In the genomic region with DNA sequence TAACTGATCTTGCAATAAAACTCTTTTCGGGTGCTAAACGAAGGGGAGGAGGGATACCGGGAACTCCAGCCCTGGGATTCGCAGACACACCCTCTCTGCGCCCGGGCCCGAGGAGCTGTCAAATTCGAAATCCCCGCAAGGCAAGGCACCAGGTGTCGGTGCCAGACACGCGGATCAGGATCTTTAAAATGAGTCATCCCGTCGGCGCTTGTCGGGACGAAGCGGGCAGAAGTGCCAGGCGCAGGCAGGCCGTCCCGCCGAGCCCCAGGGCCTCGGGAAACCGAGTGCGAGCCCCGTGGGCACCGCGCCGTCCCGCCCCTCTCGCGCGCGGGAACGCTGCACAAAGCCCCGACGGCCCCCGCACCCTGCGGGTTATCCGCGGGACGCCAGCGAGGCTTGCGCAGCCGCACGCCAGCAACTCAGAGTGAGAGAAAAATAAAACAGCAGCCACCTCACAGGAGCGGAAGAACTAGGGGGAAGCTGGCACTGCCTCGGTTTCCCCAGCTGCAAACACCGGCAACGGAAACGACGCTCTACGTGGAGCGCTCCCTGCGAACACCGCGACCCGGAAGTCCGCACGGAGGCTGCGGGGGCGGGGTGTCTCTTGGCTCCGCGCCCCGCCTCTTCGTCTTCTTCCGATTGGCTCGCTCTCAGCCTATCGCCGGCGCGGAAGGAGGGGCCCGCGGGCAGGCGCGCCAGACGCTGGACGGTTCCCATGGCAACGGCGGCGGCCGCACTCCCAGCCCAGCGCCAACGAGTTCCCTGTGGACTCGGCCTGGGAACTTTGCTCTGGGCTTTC, we compare ENCODE assay signal across 8 mouse cellular contexts. TPM values are rescaled to one million over a fixed set of nuclear protein-coding genes. Genes with fewer than 3 reads are reported as not detected.
A peak's percentile ranks its signal among the peaks of the same experiment; 100 is the strongest.
DNase-seq lines count a peak whose midpoint lies in the region; ATAC-seq lines count a peak whose summit lies in the region.

A gene (minus strand): TSS at position 588 of the 799 bp plus-strand sequence.

- H3K27ac ChIP-seq in lung, embryonic 16.5 days (ENCODE audit: low read length): peak within 1 kb of the TSS; percentile 39

- peak within 1 kb of the TSS; percentile 79 for H3K9ac ChIP-seq in lung, embryonic 16.5 days (ENCODE audit: low read length)

- peak within 1 kb of the TSS; percentile 75 for H3K4me2 ChIP-seq in lung, embryonic 16.5 days (ENCODE audit: low read depth, low read length)

- peaks cover 3% of the 10 kb centered on the region; the same call in 1 of the 2 replicates for H3K36me3 ChIP-seq in lung, embryonic 16.5 days (ENCODE audit: control insufficient read depth, insufficient read depth, low read length)

- 0 out of 2 replicates have a peak, but pooled peaks cover 2% of the 10 kb centered on the region for H3K4me1 ChIP-seq in lung, embryonic 16.5 days (replicated peaks; ENCODE audit: control insufficient read depth, insufficient read depth, low read length)

- ATAC-seq in hematopoietic stem cell, adult 5-6 weeks (replicated peaks in 1 of 2; ENCODE audit: insufficient read depth in 1 of 2, low FRiP score in 2 of 2, low TSS enrichment in 1 of 2, low read depth in 1 of 2, poor library complexity in 2 of 2, severe bottlenecking in 2 of 2): peak; percentile 96 to 99
- peak; percentile 99 for ATAC-seq in lung, embryonic 16.5 days (ENCODE audit: low read depth)

- peak; percentile 77 for DNase-seq in MEL-GATA-1-ER (ENCODE audit: extremely low read depth, low read depth)
- peak; percentile 96 for DNase-seq in cerebellum, adult 8-10 months
- DNase-seq in forelimb bud, embryonic 11.5 days (ENCODE audit: low read depth, low spot score): peak; percentile 93
- DNase-seq in layer of hippocampus, adult 9-10 months (ENCODE audit: low spot score): peak; percentile 87
- peak; percentile 93 for DNase-seq in ovary, postnatal 10 days (ENCODE audit: low spot score)
- peak; percentile 92 to 97 for DNase-seq in thymus, postnatal 10 days (ENCODE audit: low spot score in 2 of 2)

- peak within 1 kb of the TSS; percentile 78 for H3K4me3 ChIP-seq in lung, embryonic 16.5 days (ENCODE audit: low read length)

- H3K9me3 ChIP-seq in lung, embryonic 16.5 days (ENCODE audit: control insufficient read depth, low read length): no peaks in the 10 kb centered on the region

- H3K27me3 ChIP-seq in lung, embryonic 16.5 days (ENCODE audit: control insufficient read depth, insufficient read depth, low read depth, low read length): no peaks in the 10 kb centered on the region

- WGBS in lung, embryonic 16.5 days: under 1% methylated on average over 79 of the region's 85 CpGs

RNA-seq across cellular contexts. Expression of the gene that starts here (rescaled TPM):
- 17.9 and 25.4 TPM in 2 replicates for total RNA-seq in hematopoietic stem cell, adult 5-6 weeks (2017)
- polyA plus RNA-seq in lung, embryonic 16.5 days (2015; fragmentation: Nextera tagmentation; extraction: Ambion mirVana): 16.5 and 17.0 TPM in 2 replicates

Comparison
In these comparisons a context has a peak if more than half of its experiments do, and no peak if none do; other contexts are left out.
1. Peak in every context shown above with its lines: DNase-seq, ATAC-seq, H3K4me3 ChIP-seq and H3K27ac ChIP-seq.